Mouse (Mus musculus) bone marrow, adult 2 months (tissue): ENCODE results near the gene Jmjd1c. TPM values are rescaled to one million over a fixed set of nuclear protein-coding genes. Genes with fewer than 3 reads are reported as not detected.

Source experiments
- H3K27ac ChIP-seq: fragments of 200-500 bp; 2 replicates; pipeline ENCODE4 v1.5.1; 2012; ENCODE audit warnings: low read depth, mild to moderate bottlenecking, control low read depth, inconsistent platforms, low read length; ENCODE audit not compliant: control insufficient read depth, poor library complexity, insufficient read depth
- H3K4me1 ChIP-seq: fragments of 200-500 bp; 2 replicates; pipeline ENCODE4 v1.6.1; 2011; ENCODE audit warnings: low read length; ENCODE audit not compliant: control insufficient read depth, insufficient read depth
- H3K4me3 ChIP-seq: fragments of 200-500 bp; replicated peaks from 2 replicates; pipeline ENCODE3; 2011; ENCODE audit warnings: mild to moderate bottlenecking, low read depth, low read length, control low read depth; ENCODE audit not compliant: control insufficient read depth
- CTCF ChIP-seq: fragments of 200-500 bp; IDR thresholded peaks from 2 replicates; pipeline ENCODE4 v1.5.1; 2011; ENCODE audit warnings: low read length, control low read depth; ENCODE audit not compliant: control insufficient read depth, insufficient read depth
- POLR2A ChIP-seq: fragments of 200-500 bp; IDR thresholded peaks from 2 replicates; pipeline ENCODE4 v1.6.1; 2011; ENCODE audit warnings: low read depth, mild to moderate bottlenecking, control low read depth, low read length, borderline replicate concordance; ENCODE audit not compliant: control insufficient read depth
- WGBS: fragments of 180-500 bp; shearing (Covaris S2); methylation state at CpG from one replicate; pipeline ENCODE4 v1.1.7; 2018; 5-methylcytosine and 5-hydroxymethylcytosine counted together
- polyA plus RNA-seq: library from polyadenylated mRNA; stranded (reverse); fragments of >200 nt; gene quantifications from 2 replicates; pipeline ENCODE4 v1.2.4, GENCODE M21; 2011; ENCODE audit warnings: low replicate concordance; ENCODE audit not compliant: missing spikeins, insufficient read depth, insufficient read length

Jmjd1c gene
- polyA plus RNA-seq, 1 experiment: 18.0 TPM

- peaks cover 4% of the 10 kb centered on the region; the same call in 1 of the 2 replicates for H3K4me1 ChIP-seq
- H3K4me3 ChIP-seq: no peak overlapping the region
- H3K27ac ChIP-seq: no peak overlapping the region
- TF ChIP-seq POLR2A (no peak), CTCF (no peak)
- 79% methylated on average over 21 of the region's 21 CpGs for WGBS
These were observed 19.7 kb upstream of the Jmjd1c start for GRCm38 (mm10) chr10:67075931-67076878.

GRCm38 (mm10) chr10:67079030-67079429 is 16.9 kb upstream of the Jmjd1c start:
- Histone ChIP-seq H3K27ac (no peak overlapping the region), H3K4me3 (no peak overlapping the region), H3K4me1 (peaks cover 2% of the 10 kb centered on the region; the same call in 1 of the 2 replicates)
- TF ChIP-seq POLR2A (no peak), CTCF (no peak)
- 78% methylated on average over 4 of the region's 4 CpGs for WGBS

GRCm38 (mm10) chr10:67081206-67082007 is 14.5 kb upstream of the Jmjd1c start:
- H3K4me1 ChIP-seq: peaks cover 2% of the 10 kb centered on the region; the same call in 1 of the 2 replicates
- H3K27ac ChIP-seq: no peak overlapping the region
- WGBS: 79% methylated on average over 18 of the region's 18 CpGs
- TF ChIP-seq CTCF (no peak), POLR2A (no peak)
- no peak overlapping the region for H3K4me3 ChIP-seq

GRCm38 (mm10) chr10:67082531-67082930 is 13.4 kb upstream of the Jmjd1c start:
- H3K4me1 ChIP-seq: peaks cover 2% of the 10 kb centered on the region; the same call in 1 of the 2 replicates
- TF ChIP-seq POLR2A (no peak), CTCF (no peak)
- no peak overlapping the region for H3K27ac ChIP-seq
- no peak overlapping the region for H3K4me3 ChIP-seq
- 85% methylated on average over 4 of the region's 4 CpGs for WGBS

GRCm38 (mm10) chr10:67083446-67084166 is 12.3 kb upstream of the Jmjd1c start:
- WGBS: 82% methylated on average over 10 of the region's 10 CpGs
- no peak for TF ChIP-seq POLR2A
- no peak for TF ChIP-seq CTCF
- no peak overlapping the region for H3K27ac ChIP-seq
- no peak overlapping the region for H3K4me3 ChIP-seq
- 0 out of 2 replicates have a peak, but pooled peaks cover 1% of the 10 kb centered on the region for H3K4me1 ChIP-seq

- Histone ChIP-seq H3K4me3 (no peak overlapping the region), H3K27ac (no peak overlapping the region), H3K4me1 (0 out of 2 replicates have a peak, but pooled peaks cover 1% of the 10 kb centered on the region)
- 82% methylated on average over 10 of the region's 10 CpGs for WGBS
- TF ChIP-seq POLR2A (no peak), CTCF (no peak)
These were observed 10.8 kb upstream of the Jmjd1c start for GRCm38 (mm10) chr10:67085124-67085523.

GRCm38 (mm10) chr10:67085916-67086315 is 10.0 kb upstream of the Jmjd1c start:
- no peak overlapping the region for H3K4me3 ChIP-seq
- H3K27ac ChIP-seq: no peak overlapping the region
- TF ChIP-seq CTCF: no peak
- TF ChIP-seq POLR2A: no peak
- peaks cover 1% of the 10 kb centered on the region; the same call in 1 of the 2 replicates for H3K4me1 ChIP-seq
- 88% methylated on average over 7 of the region's 7 CpGs for WGBS

GRCm38 (mm10) chr10:67087447-67088226 is 8.3 kb upstream of the Jmjd1c start:
- 82% methylated on average over 5 of the region's 5 CpGs for WGBS
- Histone ChIP-seq H3K27ac (no peak overlapping the region), H3K4me1 (no peaks in the 10 kb centered on the region; the same call in 1 of the 2 replicates), H3K4me3 (no peak overlapping the region)
- TF ChIP-seq CTCF (no peak), POLR2A (no peak)
